Mouse (Mus musculus) cerebellum, postnatal 25 days (tissue): ENCODE measurements at regions not wholly inside any gene's neighbourhood (a gene's known extent, or its start where the extent isn't known, plus 50 kb on each side); places are given as distances from the start of the nearest gene placed in this dataset.

Source experiments
- DNase-seq, 2 experiments: peaks; one replicate each; pipeline ENCODE4 v3.0.0; 2021; ENCODE audit warnings: mixed read lengths in 2 of 2

- DNase-seq = no peak
Observed at GRCm38 (mm10) chr16:71963579-71963978, 344.5 kb upstream of the Robo1 start.

GRCm38 (mm10) chr16:71973811-71974210, 334.3 kb upstream of the Robo1 start:
- DNase-seq = no peak

GRCm38 (mm10) chr16:71997634-71998278, 310.4 kb upstream of the Robo1 start:
- DNase-seq = no peak

GRCm38 (mm10) chr16:72027404-72028215, 280.5 kb upstream of the Robo1 start:
- DNase-seq = peak; percentile 8 to 9

- DNase-seq = no peak
Observed at GRCm38 (mm10) chr16:72028216-72028610, 279.9 kb upstream of the Robo1 start.

GRCm38 (mm10) chr16:72028798-72029197, 279.3 kb upstream of the Robo1 start:
- peak; percentile 33 to 36 for DNase-seq

- DNase-seq = no peak
Observed at GRCm38 (mm10) chr16:72029273-72029672, 278.8 kb upstream of the Robo1 start.

GRCm38 (mm10) chr16:72068254-72068653, 239.9 kb upstream of the Robo1 start:
- DNase-seq = no peak

- no peak for DNase-seq
Observed at GRCm38 (mm10) chr16:72069581-72069980, 238.5 kb upstream of the Robo1 start.

GRCm38 (mm10) chr16:72071756-72072471, 236.2 kb upstream of the Robo1 start:
- DNase-seq = no peak

GRCm38 (mm10) chr16:72085181-72085580, 222.9 kb upstream of the Robo1 start:
- no peak for DNase-seq

- no peak for DNase-seq
Observed at GRCm38 (mm10) chr16:72088053-72088452, 220.1 kb upstream of the Robo1 start.

- no peak for DNase-seq
Observed at GRCm38 (mm10) chr16:72088916-72089315, 219.2 kb upstream of the Robo1 start.
